Mouse (Mus musculus): ENCODE measurements around the gene Gm43518.

Gm43518 gene

DNA sequence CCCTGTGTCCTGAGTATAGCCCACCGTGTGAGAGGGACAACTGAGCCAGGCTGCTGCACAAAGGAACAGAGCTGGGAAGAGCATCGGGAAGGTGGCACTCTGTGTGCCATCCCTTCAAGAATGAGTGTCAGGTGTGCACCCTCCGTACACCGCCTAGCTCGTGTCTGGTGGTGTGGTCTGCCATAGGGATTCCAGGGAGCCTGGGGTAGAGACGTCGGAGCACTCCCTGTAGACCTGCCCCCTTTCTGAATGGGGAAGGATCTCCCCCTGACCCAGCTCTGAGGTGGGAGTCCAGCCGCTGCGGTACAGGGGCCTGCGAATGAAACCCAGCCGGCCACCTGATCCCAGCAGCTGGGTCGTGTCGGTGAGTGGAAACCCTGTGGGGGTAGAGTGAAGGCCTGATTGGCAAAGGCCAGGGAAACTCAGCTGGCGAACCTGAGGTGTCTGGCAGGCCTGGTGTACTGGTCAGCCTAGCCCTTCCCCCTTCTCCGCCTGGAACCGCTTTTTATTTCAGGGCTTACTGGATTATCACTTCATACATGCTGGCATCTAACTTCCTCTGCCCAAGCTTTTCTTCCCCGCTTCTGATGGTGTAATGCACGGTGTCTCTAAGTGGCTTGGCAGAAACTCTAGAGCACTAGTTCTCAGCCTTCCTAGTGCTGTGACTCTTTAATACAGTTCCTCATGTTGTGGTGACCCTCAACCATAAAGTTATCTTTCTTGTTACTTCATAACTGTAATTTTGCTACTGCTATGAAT is 52.2 kb downstream of the Gm43518 start:
- no peak for DNase-seq (ENCODE audit: low read depth, low spot score)

- no peak for DNase-seq (ENCODE audit: low read depth, low spot score)
These were observed 52.8 kb downstream of the Gm43518 start for GRCm38 (mm10) chr5:123979980-123980369.

DNA sequence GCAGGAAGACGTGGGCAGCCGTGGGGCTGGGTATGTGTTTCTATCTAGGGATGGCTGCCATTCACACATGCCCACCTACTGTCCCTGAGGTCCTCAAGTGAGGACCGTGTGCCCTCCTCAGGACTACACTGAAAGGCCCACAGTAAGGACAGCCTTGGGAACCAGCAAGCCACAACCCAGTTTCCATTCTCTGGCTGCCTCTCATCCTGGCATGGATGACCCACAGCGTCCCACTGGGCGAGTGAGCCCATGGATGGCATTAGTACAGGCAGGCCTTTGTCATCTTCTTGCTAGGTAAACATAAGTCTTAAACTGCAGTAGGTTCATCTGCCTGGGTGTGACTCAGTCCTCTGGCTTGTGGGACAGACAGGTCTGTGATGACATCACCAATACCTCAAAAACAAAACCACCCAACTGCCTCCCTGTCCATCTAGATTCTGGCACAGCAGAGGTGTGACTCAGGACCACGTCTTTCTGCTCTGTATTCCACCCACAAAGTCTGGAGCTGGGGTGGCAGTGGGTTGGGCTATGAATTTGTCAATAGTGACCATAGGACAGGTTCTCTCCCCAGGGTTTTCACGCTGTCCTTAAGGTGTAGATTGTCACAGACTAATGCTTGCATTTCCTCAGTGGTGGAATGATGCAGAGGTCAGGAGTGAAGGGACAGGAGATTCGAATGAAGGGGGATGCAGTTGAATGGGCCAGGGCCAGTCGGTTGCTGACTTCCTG is 53.5 kb downstream of the Gm43518 start:
- no peak for DNase-seq (ENCODE audit: low read depth, low spot score)

- no peak for DNase-seq (ENCODE audit: low read depth, low spot score)
These were observed 54.0 kb downstream of the Gm43518 start for GRCm38 (mm10) chr5:123981250-123981554.

DNA sequence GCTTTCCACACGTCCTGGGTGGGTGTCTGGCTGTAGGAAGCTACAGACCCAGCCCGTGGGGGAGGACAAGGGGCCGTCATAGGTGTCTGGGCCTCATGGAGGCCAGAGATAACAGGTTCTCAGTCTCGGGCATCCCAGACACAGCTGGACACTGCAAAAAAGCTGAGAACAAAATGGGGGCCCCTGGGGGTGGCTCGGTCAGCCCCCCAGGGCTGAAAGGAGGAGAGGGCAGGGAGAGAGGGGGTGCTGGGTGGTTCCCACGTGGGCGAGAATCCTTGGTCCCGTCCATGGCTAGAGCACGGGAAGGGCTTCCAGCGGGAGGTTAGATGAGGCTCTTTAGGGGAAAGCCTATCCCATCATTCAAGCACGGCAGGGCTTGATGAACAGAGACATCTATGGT is 55.6 kb downstream of the Gm43518 start:
- no peak for DNase-seq (ENCODE audit: low read depth, low spot score)

- DNase-seq (ENCODE audit: low read depth, low spot score), result no peak
These were observed 58.2 kb downstream of the Gm43518 start for GRCm38 (mm10) chr5:123985434-123985833.

- DNase-seq (ENCODE audit: low read depth, low spot score), result no peak
These were observed 59.7 kb downstream of the Gm43518 start for GRCm38 (mm10) chr5:123986925-123987324.

- DNase-seq (ENCODE audit: low read depth, low spot score), result no peak
These were observed 60.3 kb downstream of the Gm43518 start for GRCm38 (mm10) chr5:123987511-123987910.

All from WW6 (cell line).